Comparison of ENCODE assay signal across 23 mouse cellular contexts in the genomic region with DNA sequence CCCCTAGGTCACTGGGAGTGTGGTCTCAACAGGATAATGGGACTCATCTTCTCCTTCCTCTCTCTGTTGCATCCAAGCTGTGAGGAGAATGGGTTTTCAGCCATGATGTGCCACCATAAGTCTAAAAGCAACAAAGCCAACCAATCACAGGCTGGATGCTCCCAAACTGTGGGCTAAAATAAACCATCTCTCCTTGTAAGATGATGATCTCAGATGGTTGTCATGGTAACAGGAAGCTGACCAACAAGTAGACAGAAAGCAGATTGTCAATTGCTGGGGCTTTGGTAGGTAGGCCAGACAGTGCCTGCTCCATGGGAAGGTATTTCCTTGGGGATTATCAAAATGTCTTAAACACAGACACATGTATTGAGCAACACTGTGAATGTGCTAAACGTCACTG. TPM values are rescaled to one million over a fixed set of nuclear protein-coding genes. Genes with fewer than 3 reads are reported as not detected.
DNase-seq lines count a peak whose midpoint lies in the region; ATAC-seq and TF ChIP-seq lines count a peak whose summit lies in the region.
"Had no signal": no experiment of that assay in that cellular context is flagged by ENCODE, and none has a peak within 500 bp of the region (broad histone marks: within the 10 kb centered on the region; RNA-seq: fewer than 3 reads in every experiment).

No protein-coding gene starts in this region.

- intact Hi-C loops in left cerebral cortex, adult 2 months (cut with DNase I) = loop anchor here (5.0 kb wide), 1 partner anchor 68 kb away; no protein-coding TSS in a partner anchor

- DNase-seq in frontal cortex, postnatal 14 days (ENCODE audit: low spot score in 2 of 2) = no peak
- DNase-seq in left cerebral cortex, adult 2 months (ENCODE audit: extremely low spot score in 1 of 2, low spot score in 2 of 2) = no peak
- DNase-seq in left cerebral cortex, adult 11 months (ENCODE audit: low spot score) = no peak
- DNase-seq in right cerebral cortex, adult 18-20 months = peak; percentile 13
- no peak for DNase-seq in right cerebral cortex, postnatal 36 days (ENCODE audit: low spot score in 2 of 2)
- DNase-seq in brain, adult 2 months (ENCODE audit: low read depth, low spot score) = peak; percentile 75
- no peak for DNase-seq in cerebellum, postnatal 14 days
- DNase-seq: adrenal gland, adult 8-10 months; adrenal gland, postnatal 14 days; adrenal gland, postnatal 36 days; cerebellum, adult 11 months; cerebellum, adult 18-20 months; cerebellum, adult 8-10 months; cerebellum, adult 9-11 months; cerebellum, postnatal 25 days; forebrain, postnatal 0 days had no signal

- TF ChIP-seq CTCF in left cerebral cortex, adult 2 months (IDR thresholded peaks at IDR 0.05) = no peak

- ATAC-seq in frontal cortex, adult (ENCODE audit: low TSS enrichment) = peak; percentile 15; the same call in 1 of the 2 replicates
- ATAC-seq: activated CD4-positive, CD25-positive, alpha-beta regulatory T cell, adult 4 months; forebrain, embryonic 14.5 days; forebrain, postnatal 0 days; Patski had no signal

- H3K27ac ChIP-seq in left cerebral cortex, adult 2 months = peak overlapping the region; percentile 28; the same call in 1 of the 2 replicates
- H3K27ac ChIP-seq: embryonic facial prominence, embryonic 10.5 days; embryonic facial prominence, embryonic 12.5 days had no signal

- H3K4me3 ChIP-seq in left cerebral cortex, adult 2 months = no peak overlapping the region
- H3K4me3 ChIP-seq: embryonic facial prominence, embryonic 10.5 days; embryonic facial prominence, embryonic 12.5 days had no signal

RNA-seq across cellular contexts. Expression of a gene that starts 20.9 kb away (rescaled TPM):
- 100 to 1,000 TPM; 115 to 117 TPM for total RNA-seq in left cerebral cortex, adult 2 months (2021)
- total RNA-seq: MEL had no signal

Comparison
In these comparisons a context has a peak if more than half of its experiments do, and no peak if none do; other contexts are left out.
1. DNase-seq: peak in right cerebral cortex, adult 18-20 months (single experiment) and brain, adult 2 months (single experiment); none in frontal cortex, postnatal 14 days (0 of 2), left cerebral cortex, adult 2 months (0 of 2), left cerebral cortex, adult 11 months (single experiment), right cerebral cortex, postnatal 36 days (0 of 2) and cerebellum, postnatal 14 days (0 of 2).